Mouse (Mus musculus) neural tube, embryonic 14.5 days (tissue): ENCODE data around the gene Zfp334. TPM values are rescaled to one million over a fixed set of nuclear protein-coding genes. Genes with fewer than 3 reads are reported as not detected.

Experiments used
- ATAC-seq: fragments of 200-750 bp; cut with Nextera tagmentation; 2 replicates; pipeline ENCODE4 v1.8.0; 2017; ENCODE audit warnings: low read depth, mild to moderate bottlenecking, moderate TSS enrichment, moderate library complexity
- H3K27ac ChIP-seq: fragments of 300-500 bp; sonication (generic); 2 replicates; pipeline ENCODE4 v1.5.1; 2014; ENCODE audit warnings: low read depth, mild to moderate bottlenecking, control low read depth, low read length, moderate library complexity, mixed read lengths
- H3K27me3 ChIP-seq: fragments of 300-500 bp; sonication (generic); 2 replicates; pipeline ENCODE4 v1.6.1; 2014; ENCODE audit warnings: low read length; ENCODE audit not compliant: control insufficient read depth, insufficient read depth
- H3K36me3 ChIP-seq: fragments of 300-500 bp; sonication (generic); 2 replicates; pipeline ENCODE4 v1.6.1; 2014; ENCODE audit warnings: low read length, mixed read lengths; ENCODE audit not compliant: control insufficient read depth, insufficient read depth
- H3K4me1 ChIP-seq: fragments of 300-500 bp; sonication (generic); 2 replicates; pipeline ENCODE4 v1.6.1; 2014; ENCODE audit warnings: low read length; ENCODE audit not compliant: control insufficient read depth, insufficient read depth
- H3K4me2 ChIP-seq: fragments of 300-500 bp; sonication (generic); 2 replicates; pipeline ENCODE4 v1.6.1; 2014; ENCODE audit warnings: mild to moderate bottlenecking, low read depth, low read length, control low read depth
- H3K4me3 ChIP-seq: fragments of 300-500 bp; sonication (generic); 2 replicates; pipeline ENCODE4 v1.5.1; 2014; ENCODE audit warnings: low read depth, low read length, control low read depth, mixed read lengths
- H3K9ac ChIP-seq: fragments of 300-500 bp; sonication (generic); replicated peaks from 2 replicates; pipeline ENCODE4 v1.6.1; 2014; ENCODE audit warnings: low read depth, mild to moderate bottlenecking, control low read depth, low read length, mixed read lengths
- H3K9me3 ChIP-seq: fragments of 300-500 bp; sonication (generic); 2 replicates; pipeline ENCODE4 v1.6.1; 2016; ENCODE audit warnings: low read length; ENCODE audit not compliant: control insufficient read depth
- WGBS: fragments of 180-500 bp; shearing (Covaris S2); extraction: QIAGEN DNeasy Blood & Tissue Kit; methylation state at CpG from one replicate; pipeline ENCODE4 v1.1.7; 2014; 5-methylcytosine and 5-hydroxymethylcytosine counted together
- polyA plus RNA-seq: library from polyadenylated mRNA; unstranded; fragments of >200 nt; fragmentation: Nextera tagmentation; extraction: Ambion mirVana; gene quantifications from 2 replicates; pipeline ENCODE4 v1.2.1, GENCODE M21; 2014

The Zfp334 gene
- polyA plus RNA-seq, 1 experiment from 2014 or later, result 12.0 TPM

GRCm38 (mm10) chr2:165413884-165414283 is 25.8 kb upstream of the Zfp334 start:
- Histone ChIP-seq H3K9me3 (no peaks in the 10 kb centered on the region), H3K9ac (no peak overlapping the region), H3K27ac (no peak overlapping the region), H3K27me3 (no peaks in the 10 kb centered on the region), H3K4me2 (no peak overlapping the region), H3K36me3 (no peaks in the 10 kb centered on the region), H3K4me1 (0 out of 2 replicates have a peak, but pooled peaks cover 4% of the 10 kb centered on the region), H3K4me3 (no peak overlapping the region)
- WGBS, result 51% methylated on average over 3 of the region's 3 CpGs
- ATAC-seq, result no peak

DNA sequence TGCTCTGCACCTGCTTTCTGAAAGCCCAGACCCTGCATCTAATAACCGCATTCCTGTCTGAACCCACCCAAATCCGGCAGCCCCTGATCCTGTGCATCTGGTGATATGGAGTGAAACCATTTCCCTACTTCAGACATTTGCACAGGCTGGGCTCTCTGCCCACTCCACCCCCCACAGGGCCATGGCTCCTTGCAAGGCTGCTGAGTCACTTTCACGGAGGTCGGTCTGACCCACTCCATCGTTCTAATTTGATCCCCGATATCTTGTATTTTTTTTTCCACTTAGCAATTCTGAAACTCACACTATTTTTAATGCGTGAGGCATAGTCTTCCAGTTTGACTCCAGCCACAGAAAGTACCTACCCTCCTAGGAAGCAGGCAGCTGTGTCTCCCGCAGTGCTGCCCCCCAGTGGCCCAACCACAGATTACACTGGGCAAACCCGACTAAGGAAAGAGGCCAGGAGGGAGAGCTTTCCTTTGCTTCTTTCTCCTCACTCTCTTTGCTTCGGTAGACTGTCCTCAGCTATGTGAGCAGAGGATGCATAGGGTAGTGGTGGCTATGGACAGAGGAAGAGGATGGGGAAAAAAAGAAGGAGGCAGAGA is 19.7 kb upstream of the Zfp334 start:
- 50% methylated on average over 10 of the region's 10 CpGs for WGBS

DNA sequence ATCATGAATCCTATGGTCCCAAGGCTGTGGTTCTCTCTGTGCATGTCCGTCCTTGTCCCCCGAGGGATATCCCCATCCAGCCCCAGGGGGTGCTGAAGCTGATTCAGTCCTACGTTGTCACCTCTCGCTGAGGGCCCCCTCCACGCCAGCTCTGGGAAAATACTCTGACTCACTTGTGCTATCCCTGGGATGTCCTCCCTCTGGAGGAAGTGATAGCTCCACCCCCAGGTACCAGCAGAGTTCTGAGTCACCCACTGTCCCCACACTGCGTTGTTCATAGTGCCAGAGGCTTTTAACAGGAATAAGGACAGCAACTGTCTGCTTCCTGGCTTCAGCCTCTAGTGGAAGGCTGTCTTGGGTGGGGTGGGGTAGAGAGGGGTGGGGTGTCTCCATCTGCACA is 17.3 kb upstream of the Zfp334 start:
- no peak overlapping the region for H3K9ac ChIP-seq
- H3K36me3 ChIP-seq, result no peaks in the 10 kb centered on the region
- no peaks in the 10 kb centered on the region for H3K9me3 ChIP-seq
- no peak for ATAC-seq
- no peaks in the 10 kb centered on the region for H3K4me1 ChIP-seq
- 63% methylated on average over 6 of the region's 6 CpGs for WGBS
- H3K4me3 ChIP-seq, result no peak overlapping the region
- no peak overlapping the region for H3K4me2 ChIP-seq
- H3K27me3 ChIP-seq, result no peaks in the 10 kb centered on the region
- H3K27ac ChIP-seq, result no peak overlapping the region

More for the DNA sequence above, 19.7 kb upstream of the Zfp334 start:
- Histone ChIP-seq H3K9me3 (no peaks in the 10 kb centered on the region), H3K27me3 (no peaks in the 10 kb centered on the region), H3K36me3 (no peaks in the 10 kb centered on the region), H3K4me3 (no peak overlapping the region), H3K27ac (no peak overlapping the region), H3K4me1 (no peaks in the 10 kb centered on the region), H3K9ac (no peak overlapping the region), H3K4me2 (no peak overlapping the region)
- no peak for ATAC-seq

DNA sequence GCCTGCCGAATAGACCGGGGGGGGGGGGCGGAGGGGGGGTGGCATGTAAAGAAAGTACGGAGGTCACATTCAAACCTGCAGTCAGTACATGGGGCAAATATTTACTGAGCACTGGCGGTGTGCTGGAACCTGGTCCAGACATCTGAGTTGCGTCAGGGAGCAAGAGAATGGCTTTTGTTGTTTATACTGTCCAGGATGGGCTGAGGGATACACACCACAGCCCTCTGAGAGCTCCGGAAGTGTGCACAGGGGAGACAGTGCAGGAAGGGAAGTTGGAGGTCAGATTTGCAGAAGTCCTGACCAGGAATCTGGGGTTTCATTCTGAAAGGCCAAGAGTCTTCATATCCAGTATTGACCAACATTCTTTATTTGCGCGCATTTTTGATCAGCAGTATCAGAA is 16.9 kb upstream of the Zfp334 start:
- Histone ChIP-seq H3K9me3 (no peaks in the 10 kb centered on the region), H3K4me3 (no peak overlapping the region), H3K9ac (no peak overlapping the region), H3K4me2 (no peak overlapping the region), H3K27me3 (no peaks in the 10 kb centered on the region), H3K36me3 (no peaks in the 10 kb centered on the region), H3K27ac (no peak overlapping the region), H3K4me1 (no peaks in the 10 kb centered on the region)
- WGBS, result 75% methylated on average over 9 of the region's 9 CpGs
- no peak for ATAC-seq

GRCm38 (mm10) chr2:165398164-165398785 is 10.2 kb upstream of the Zfp334 start:
- Histone ChIP-seq H3K9ac (no peak overlapping the region), H3K4me1 (peaks cover 6% of the 10 kb centered on the region; the same call in 1 of the 2 replicates), H3K27me3 (no peaks in the 10 kb centered on the region), H3K4me3 (no peak overlapping the region), H3K4me2 (no peak overlapping the region), H3K27ac (no peak overlapping the region), H3K9me3 (no peaks in the 10 kb centered on the region), H3K36me3 (no peaks in the 10 kb centered on the region)
- 59% methylated on average over 15 of the region's 15 CpGs for WGBS
- ATAC-seq, result no peak

DNA sequence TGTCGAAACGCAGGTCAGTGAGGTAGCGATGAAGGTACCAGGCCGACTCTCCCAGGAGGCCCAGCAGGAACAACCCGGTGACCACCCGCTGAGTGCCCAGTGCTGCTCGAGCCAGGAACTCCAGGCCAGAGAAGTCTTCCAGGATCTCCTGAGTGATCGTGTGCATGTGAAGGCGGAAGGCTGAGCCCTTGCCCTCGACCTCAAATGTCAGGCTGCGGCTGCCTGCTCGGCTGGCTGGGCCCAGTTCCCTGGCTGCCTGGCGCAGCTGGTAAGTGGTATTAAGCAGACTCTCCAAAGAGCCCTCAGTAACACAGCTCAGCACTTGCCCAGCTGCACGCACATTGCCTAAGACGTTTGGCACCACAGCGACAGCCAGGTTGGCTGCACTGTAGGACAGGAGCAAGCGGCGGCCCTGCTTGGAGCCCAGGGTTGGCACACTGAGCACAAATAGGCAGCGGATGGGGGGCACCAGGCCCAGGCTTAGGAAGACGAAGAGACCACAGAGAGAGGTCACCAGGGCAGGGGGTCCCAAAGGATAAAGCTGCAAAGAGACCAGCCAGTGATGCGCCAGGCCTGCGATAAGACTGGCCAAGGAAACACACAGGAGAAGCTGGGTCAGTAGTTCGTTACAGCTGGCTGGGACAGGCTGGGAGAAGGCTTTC is 9.6 kb upstream of the Zfp334 start:
- peak; percentile 49; the same call in 1 of the 2 replicates for ATAC-seq
- no peaks in the 10 kb centered on the region for H3K27me3 ChIP-seq
- no peak overlapping the region for H3K4me3 ChIP-seq
- H3K9me3 ChIP-seq, result no peaks in the 10 kb centered on the region
- H3K9ac ChIP-seq, result no peak overlapping the region
- 70% methylated on average over 23 of the region's 23 CpGs for WGBS
- H3K4me2 ChIP-seq, result no peak overlapping the region
- H3K36me3 ChIP-seq, result no peaks in the 10 kb centered on the region
- peaks cover 6% of the 10 kb centered on the region; the same call in 1 of the 2 replicates for H3K4me1 ChIP-seq
- H3K27ac ChIP-seq, result no peak overlapping the region

DNA sequence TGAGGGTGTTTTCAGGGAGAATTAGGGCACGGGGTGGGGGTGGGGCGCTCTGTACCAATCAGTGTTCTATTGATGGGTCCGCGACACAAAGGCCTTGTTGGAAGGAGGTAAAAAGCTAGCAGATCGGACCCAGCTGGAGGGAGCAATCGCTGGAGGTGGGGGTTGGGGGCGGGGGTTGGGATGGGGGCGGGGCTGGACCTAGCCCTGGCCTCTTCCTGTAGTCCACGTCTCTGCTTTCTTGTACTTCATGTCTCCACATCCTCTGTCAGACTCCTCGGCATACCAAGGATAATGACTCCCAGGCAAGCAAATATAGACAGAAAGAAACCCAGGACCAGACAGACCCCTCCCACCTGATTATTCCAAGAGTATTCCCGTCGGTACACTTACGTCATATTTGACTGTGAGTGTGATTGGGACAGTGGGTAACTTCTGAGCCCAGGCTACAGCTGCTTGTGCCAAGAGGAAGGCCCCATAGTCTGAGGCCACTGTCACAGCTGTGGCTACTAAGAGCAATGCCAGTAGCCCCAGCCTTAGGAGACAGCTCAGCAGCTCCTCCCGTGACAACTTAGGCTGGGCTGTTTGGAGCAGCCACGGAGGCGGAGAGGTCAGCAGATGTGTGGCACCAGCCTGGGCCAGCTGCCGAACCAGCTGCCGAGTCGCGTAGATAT is 8.9 kb upstream of the Zfp334 start:
- Histone ChIP-seq H3K36me3 (no peaks in the 10 kb centered on the region), H3K4me2 (no peak overlapping the region), H3K9me3 (no peaks in the 10 kb centered on the region), H3K4me3 (no peak overlapping the region), H3K27me3 (no peaks in the 10 kb centered on the region), H3K9ac (no peak overlapping the region), H3K4me1 (peaks cover 6% of the 10 kb centered on the region; the same call in 1 of the 2 replicates), H3K27ac (peak overlapping the region; percentile 28; the same call in 1 of the 2 replicates)
- peak; percentile 54; the same call in 1 of the 2 replicates for ATAC-seq
- 32% methylated on average over 20 of the region's 20 CpGs for WGBS

- Histone ChIP-seq H3K9ac (no peak overlapping the region), H3K36me3 (no peaks in the 10 kb centered on the region), H3K4me2 (no peak overlapping the region), H3K27me3 (no peaks in the 10 kb centered on the region), H3K4me3 (no peak overlapping the region), H3K9me3 (no peaks in the 10 kb centered on the region), H3K27ac (no peak overlapping the region), H3K4me1 (peaks cover 3% of the 10 kb centered on the region; the same call in 1 of the 2 replicates)
- 85% methylated on average over 4 of the region's 4 CpGs for WGBS
- ATAC-seq, result no peak
Observed at GRCm38 (mm10) chr2:165392156-165392555, 4.1 kb upstream of the Zfp334 start.
